Mouse (Mus musculus) adrenal gland, adult 2 months (tissue): Measurements from ENCODE around the gene Rhox2b. TPM values are rescaled to one million over a fixed set of nuclear protein-coding genes. Genes with fewer than 3 reads are reported as not detected.
"Not testable (repeated sequence)": the region's sequence is repeated elsewhere in the genome, so short reads cannot be mapped to it uniquely, and the experiment has no call there.

Experiments
- DNase-seq: peaks from one replicate; pipeline ENCODE4 v3.0.0; 2021
- long read RNA-seq: library from polyadenylated mRNA; stranded (forward); transcript quantifications from one replicate; pipeline ENCODE4 v2.0.0, GENCODE M21; 2021
- polyA plus RNA-seq: library from polyadenylated mRNA; depleted of rRNA; stranded (reverse); fragments of >200 nt; gene quantifications from 2 replicates; pipeline ENCODE4 v1.2.3, GENCODE M21; 2012; rRNA removed
- total RNA-seq, 2 experiments: library from RNA; stranded (reverse); gene quantifications; 2 replicates each; pipeline ENCODE4 v1.2.3; 2021

The Rhox2b gene
- total RNA-seq, result not detected
- not detected in 2 replicates for polyA plus RNA-seq
- long read RNA-seq, result 0 reads

DNA sequence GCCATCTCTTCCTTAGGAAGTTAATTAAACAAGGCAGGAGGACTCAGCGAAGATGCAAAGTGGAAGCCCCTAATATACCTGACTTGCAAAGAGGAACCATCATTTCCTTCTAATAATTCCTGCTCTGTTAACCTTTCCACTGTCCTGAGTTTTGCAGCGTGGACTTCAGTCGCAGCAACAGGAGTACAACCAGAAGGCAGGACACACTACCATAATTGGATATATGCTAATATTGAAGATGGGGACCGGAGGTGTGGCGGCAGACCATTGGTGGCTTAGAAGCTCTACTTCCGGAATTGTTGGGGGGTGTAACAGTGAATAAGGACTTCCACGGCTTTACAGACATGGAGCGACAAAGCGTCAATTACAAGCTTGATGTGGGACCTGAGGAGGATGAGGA is at the start of gene Rhox2b:
Gene Rhox2b, plus strand, starts transcription at position 301 of the 400 bp plus-strand sequence.
- DNase-seq, result not testable (repeated sequence)

DNA sequence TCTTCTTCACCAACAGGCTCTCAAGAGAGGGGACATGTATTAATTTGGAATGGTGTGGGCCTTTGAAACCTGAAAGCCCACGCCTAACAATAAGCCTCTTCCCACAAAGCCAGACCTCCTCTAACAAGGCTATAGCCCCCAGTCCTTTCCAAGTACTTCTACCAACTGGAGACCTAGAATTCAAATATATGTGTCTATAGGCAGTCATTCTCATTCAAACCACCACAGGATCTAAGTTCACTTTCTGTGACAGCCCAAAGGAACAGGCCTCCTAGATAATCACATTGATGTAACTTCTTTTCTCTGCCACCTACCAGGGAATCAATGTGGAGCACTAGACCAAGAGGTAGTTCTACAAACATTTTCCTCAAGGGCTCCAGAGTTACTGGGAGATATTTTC is 32.1 kb upstream of the Rhox2b start, which contains the start of gene Rhox3a2:
Gene Rhox3a2, plus strand, starts transcription at position 301 of the 400 bp plus-strand sequence.
- DNase-seq, result not testable (repeated sequence)

DNA sequence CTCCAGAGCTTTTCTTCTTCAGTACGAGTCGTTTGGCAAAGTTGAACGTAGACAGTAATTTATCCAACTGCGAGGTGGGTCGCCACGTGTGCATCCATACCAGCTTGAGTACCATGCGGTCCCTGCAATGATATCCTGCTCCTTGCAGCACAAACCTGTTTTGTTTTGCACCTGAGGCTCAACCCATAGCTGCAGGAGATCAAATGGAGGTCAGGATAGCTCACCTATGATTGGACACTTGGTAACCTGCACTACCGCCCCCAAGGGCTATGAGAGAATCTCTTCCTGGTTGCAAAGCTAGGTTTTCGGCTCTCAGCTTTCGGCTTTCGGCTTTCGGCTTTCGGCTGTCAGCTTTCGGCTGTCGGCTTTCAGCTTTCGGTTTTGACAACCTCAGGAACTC is 21.3 kb upstream of the Rhox2b start, which contains the start of gene Rhox4a2:
Gene Rhox4a2, plus strand, starts transcription at position 301 of the 400 bp plus-strand sequence.
- not testable (repeated sequence) for DNase-seq

DNA sequence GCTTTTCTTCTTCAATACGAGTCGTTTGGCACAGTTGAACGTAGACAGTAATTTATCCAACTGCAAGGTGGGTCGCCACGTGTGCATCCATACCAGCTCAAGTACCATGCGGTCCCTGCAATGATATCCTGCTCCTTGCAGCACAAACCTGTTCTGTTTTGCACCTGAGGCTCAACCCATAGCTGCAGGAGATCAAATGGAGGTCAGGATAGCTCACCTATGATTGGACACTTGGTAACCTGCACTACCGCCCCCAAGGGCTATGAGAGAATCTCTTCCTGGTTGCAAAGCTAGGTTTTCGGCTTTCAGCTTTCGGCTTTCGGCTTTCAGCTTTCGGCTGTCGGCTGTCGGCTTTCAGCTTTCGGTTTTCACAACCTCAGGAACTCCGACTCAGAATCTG is 20.3 kb downstream of the Rhox2b start, which contains the start of gene Rhox4b:
Gene Rhox4b, plus strand, starts transcription at position 301 of the 400 bp plus-strand sequence.
- DNase-seq, result not testable (repeated sequence)

DNA sequence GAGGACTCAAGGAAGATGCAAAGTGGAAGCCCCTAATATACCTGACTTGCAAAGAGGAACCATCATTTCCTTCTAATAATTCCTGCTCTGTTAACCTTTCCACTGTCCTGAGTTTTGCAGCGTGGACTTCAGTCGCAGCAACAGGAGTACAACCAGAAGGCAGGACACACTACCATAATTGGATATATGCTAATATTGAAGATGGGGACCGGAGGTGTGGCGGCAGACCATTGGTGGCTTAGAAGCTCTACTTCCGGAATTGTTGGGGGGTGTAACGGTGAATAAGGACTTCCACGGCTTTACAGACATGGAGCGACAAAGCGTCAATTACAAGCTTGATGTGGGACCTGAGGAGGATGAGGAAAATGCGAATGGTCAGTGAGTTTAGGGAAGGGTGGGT is 41.5 kb downstream of the Rhox2b start, which contains the start of gene Rhox2c:
Gene Rhox2c, plus strand, starts transcription at position 301 of the 400 bp plus-strand sequence.
- not testable (repeated sequence) for DNase-seq

DNA sequence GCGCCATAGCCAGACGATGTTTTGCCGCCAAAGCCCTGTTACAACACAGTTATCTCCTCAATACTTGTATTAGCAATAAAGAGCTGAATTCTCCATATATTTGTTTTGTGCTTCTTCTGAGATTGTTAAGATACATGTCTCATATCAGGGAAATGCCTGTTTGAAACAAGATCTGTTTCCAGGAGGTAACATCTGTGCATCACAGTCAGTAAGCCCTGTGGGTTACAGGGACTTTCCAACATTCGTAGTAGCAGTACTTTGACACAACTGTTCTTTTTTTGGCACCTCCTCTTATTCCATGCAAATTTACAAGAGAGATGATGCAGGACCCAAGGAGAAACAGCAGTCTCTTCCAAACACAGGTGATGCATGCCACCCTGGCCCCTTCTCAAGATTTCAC is 46.4 kb downstream of the Rhox2b start, which contains the start of gene Rhox3c:
Gene Rhox3c, plus strand, starts transcription at position 301 of the 400 bp plus-strand sequence.
- DNase-seq, result not testable (repeated sequence)

Other genes starting within 250 kb of the Rhox2b start
- gene Akap14, start 243.2 kb upstream of the Rhox2b start, total RNA-seq, result not detected
- not detected in 2 replicates for gene Akap14, start 243.2 kb upstream of the Rhox2b start, polyA plus RNA-seq
- gene Ndufa1, start 220.9 kb upstream of the Rhox2b start, total RNA-seq, result 100 to 1,000 TPM; 364 to 574 TPM
- 83.7 and 84.5 TPM in 2 replicates for gene Ndufa1, start 220.9 kb upstream of the Rhox2b start, polyA plus RNA-seq
- gene Rnf113a1, start 220.8 kb upstream of the Rhox2b start, total RNA-seq, result 1 to 10 TPM; 3.1 to 5.3 TPM
- gene Rnf113a1, start 220.8 kb upstream of the Rhox2b start, polyA plus RNA-seq, result 1.4 and 1.8 TPM in 2 replicates
- gene Gm9, start 201.0 kb upstream of the Rhox2b start, total RNA-seq, result not detected
- gene Gm9, start 201.0 kb upstream of the Rhox2b start, polyA plus RNA-seq, result not detected in 2 replicates
- gene Rhox1, start 189.8 kb upstream of the Rhox2b start, total RNA-seq, result not detected
- gene Rhox1, start 189.8 kb upstream of the Rhox2b start, polyA plus RNA-seq, result not detected in 2 replicates
- not detected for gene Rhox2a, start 167.1 kb upstream of the Rhox2b start, total RNA-seq
- not detected in 2 replicates for gene Rhox2a, start 167.1 kb upstream of the Rhox2b start, polyA plus RNA-seq
- gene Rhox3a, start 162.1 kb upstream of the Rhox2b start, total RNA-seq, result not detected
- gene Rhox3a, start 162.1 kb upstream of the Rhox2b start, polyA plus RNA-seq, result not detected in 2 replicates
- not detected for gene Rhox4a, start 146.7 kb upstream of the Rhox2b start, total RNA-seq
- gene Rhox4a, start 146.7 kb upstream of the Rhox2b start, polyA plus RNA-seq, result not detected in 2 replicates
- gene Rhox3a2, start 32.0 kb upstream of the Rhox2b start, total RNA-seq, result not detected
- gene Rhox3a2, start 32.0 kb upstream of the Rhox2b start, polyA plus RNA-seq, result not detected in 2 replicates
- not detected for gene Rhox4a2, start 21.2 kb upstream of the Rhox2b start, total RNA-seq
- not detected in 2 replicates for gene Rhox4a2, start 21.2 kb upstream of the Rhox2b start, polyA plus RNA-seq
- not detected for gene Rhox4b, start 20.4 kb downstream of the Rhox2b start, total RNA-seq
- not detected in 2 replicates for gene Rhox4b, start 20.4 kb downstream of the Rhox2b start, polyA plus RNA-seq
- gene Rhox2c, start 41.6 kb downstream of the Rhox2b start, total RNA-seq, result not detected
- not detected in 2 replicates for gene Rhox2c, start 41.6 kb downstream of the Rhox2b start, polyA plus RNA-seq
- not detected for gene Rhox3c, start 46.5 kb downstream of the Rhox2b start, total RNA-seq
- gene Rhox3c, start 46.5 kb downstream of the Rhox2b start, polyA plus RNA-seq, result not detected in 2 replicates
- not detected for gene Rhox4c, start 68.3 kb downstream of the Rhox2b start, total RNA-seq
- gene Rhox4c, start 68.3 kb downstream of the Rhox2b start, polyA plus RNA-seq, result not detected in 2 replicates
- gene Rhox2d, start 81.4 kb downstream of the Rhox2b start, total RNA-seq, result not detected
- not detected in 2 replicates for gene Rhox2d, start 81.4 kb downstream of the Rhox2b start, polyA plus RNA-seq
- not detected for gene Rhox4d, start 102.3 kb downstream of the Rhox2b start, total RNA-seq
- not detected in 2 replicates for gene Rhox4d, start 102.3 kb downstream of the Rhox2b start, polyA plus RNA-seq
- not detected for gene Rhox2e, start 118.4 kb downstream of the Rhox2b start, total RNA-seq
- not detected in 2 replicates for gene Rhox2e, start 118.4 kb downstream of the Rhox2b start, polyA plus RNA-seq
- gene Rhox3e, start 130.0 kb downstream of the Rhox2b start, total RNA-seq, result not detected
- gene Rhox3e, start 130.0 kb downstream of the Rhox2b start, polyA plus RNA-seq, result not detected in 2 replicates
- gene Rhox4e, start 145.3 kb downstream of the Rhox2b start, total RNA-seq, result not detected
- not detected in 2 replicates for gene Rhox4e, start 145.3 kb downstream of the Rhox2b start, polyA plus RNA-seq
- not detected for gene Rhox2f, start 159.3 kb downstream of the Rhox2b start, total RNA-seq
- gene Rhox2f, start 159.3 kb downstream of the Rhox2b start, polyA plus RNA-seq, result not detected in 2 replicates
- gene Rhox3f, start 168.9 kb downstream of the Rhox2b start, total RNA-seq, result not detected
- gene Rhox3f, start 168.9 kb downstream of the Rhox2b start, polyA plus RNA-seq, result not detected in 2 replicates
- not detected for gene Rhox4f, start 195.6 kb downstream of the Rhox2b start, total RNA-seq
- gene Rhox4f, start 195.6 kb downstream of the Rhox2b start, polyA plus RNA-seq, result not detected in 2 replicates
- gene Rhox3g, start 216.5 kb downstream of the Rhox2b start, total RNA-seq, result not detected
- not detected in 2 replicates for gene Rhox3g, start 216.5 kb downstream of the Rhox2b start, polyA plus RNA-seq
- not detected for gene Rhox2g, start 231.4 kb downstream of the Rhox2b start, total RNA-seq
- not detected in 2 replicates for gene Rhox2g, start 231.4 kb downstream of the Rhox2b start, polyA plus RNA-seq
- not detected for gene Rhox4g, start 239.3 kb downstream of the Rhox2b start, total RNA-seq
- gene Rhox4g, start 239.3 kb downstream of the Rhox2b start, polyA plus RNA-seq, result not detected in 2 replicates